Mouse (Mus musculus) midbrain, embryonic 13.5 days (tissue): ENCODE results near the gene Dpysl5. TPM values are rescaled to one million over a fixed set of nuclear protein-coding genes. Genes with fewer than 3 reads are reported as not detected.

Experiments
- ATAC-seq: fragments of 200-750 bp; cut with Nextera tagmentation; 2 replicates; pipeline ENCODE4 v1.8.0; 2017; ENCODE audit warnings: mild to moderate bottlenecking, moderate TSS enrichment, moderate library complexity
- H3K27ac ChIP-seq: fragments of 300-500 bp; sonication (generic); 2 replicates; pipeline ENCODE4 v1.5.1; 2015; ENCODE audit warnings: inconsistent platforms, mild to moderate bottlenecking, moderate library complexity
- H3K27me3 ChIP-seq: fragments of 300-500 bp; sonication (generic); 2 replicates; pipeline ENCODE4 v1.6.1; 2015; ENCODE audit warnings: mild to moderate bottlenecking, inconsistent platforms
- H3K36me3 ChIP-seq: fragments of 300-500 bp; sonication (generic); 2 replicates; pipeline ENCODE4 v1.6.1; 2015; ENCODE audit warnings: mild to moderate bottlenecking, inconsistent platforms
- H3K4me1 ChIP-seq: fragments of 300-500 bp; sonication (generic); replicated peaks from 2 replicates; pipeline ENCODE4 v1.6.1; 2015; ENCODE audit warnings: inconsistent platforms
- H3K4me2 ChIP-seq: fragments of 300-500 bp; sonication (generic); replicated peaks from 2 replicates; pipeline ENCODE4 v1.6.1; 2015; ENCODE audit warnings: moderate library complexity, mild to moderate bottlenecking, inconsistent platforms
- H3K4me3 ChIP-seq: fragments of 300-500 bp; sonication (generic); replicated peaks from 2 replicates; pipeline ENCODE4 v1.5.1; 2015; ENCODE audit warnings: mild to moderate bottlenecking, inconsistent platforms
- H3K9ac ChIP-seq: fragments of 300-500 bp; sonication (generic); replicated peaks from 2 replicates; pipeline ENCODE4 v1.6.1; 2015; ENCODE audit warnings: mild to moderate bottlenecking, inconsistent platforms
- H3K9me3 ChIP-seq: fragments of 300-500 bp; sonication (generic); 2 replicates; pipeline ENCODE4 v1.6.1; 2016; ENCODE audit warnings: mild to moderate bottlenecking, inconsistent platforms
- WGBS: fragments of 180-500 bp; shearing (Covaris S2); methylation state at CpG from one replicate; pipeline ENCODE4 v1.1.7; 2015; 5-methylcytosine and 5-hydroxymethylcytosine counted together
- polyA plus RNA-seq: library from polyadenylated mRNA; unstranded; fragments of >200 nt; fragmentation: Nextera tagmentation; extraction: Ambion mirVana; gene quantifications from 2 replicates; pipeline ENCODE4 v1.2.1, GENCODE M21; 2015

Dpysl5 gene
- polyA plus RNA-seq, 1 experiment from 2014 or later: 200 TPM

DNA sequence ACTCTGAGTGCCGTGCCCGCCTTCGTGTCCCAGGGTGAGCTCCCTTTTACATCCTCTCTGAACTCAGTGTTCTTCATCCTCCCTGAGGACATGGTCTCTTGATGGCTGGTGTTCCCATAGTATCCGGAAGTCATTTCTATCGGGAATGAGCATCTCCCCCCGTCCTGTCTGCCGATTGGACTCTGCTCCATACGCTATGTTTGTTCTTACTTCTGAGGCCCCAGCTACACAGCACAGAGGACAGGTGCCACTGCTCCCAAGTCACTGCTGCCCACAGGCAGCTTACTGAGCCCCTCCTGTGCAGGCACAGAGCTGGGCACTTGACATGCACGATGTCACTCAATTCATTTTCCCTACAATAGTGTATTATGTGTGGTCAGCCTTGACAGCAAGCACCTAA lies 57.7 kb downstream of the Dpysl5 start:
- peaks cover 73% of the 10 kb centered on the region for H3K4me1 ChIP-seq
- 0 out of 2 replicates have a peak, but pooled peaks have one; percentile 2 for ATAC-seq
- no peak overlapping the region for H3K9ac ChIP-seq
- peaks cover 26% of the 10 kb centered on the region for H3K36me3 ChIP-seq
- no peak overlapping the region for H3K4me2 ChIP-seq
- WGBS: 82% methylated on average over 9 of the region's 9 CpGs
- no peaks in the 10 kb centered on the region for H3K9me3 ChIP-seq
- no peaks in the 10 kb centered on the region for H3K27me3 ChIP-seq
- no peak overlapping the region for H3K4me3 ChIP-seq
- peak overlapping the region; percentile 80 for H3K27ac ChIP-seq

DNA sequence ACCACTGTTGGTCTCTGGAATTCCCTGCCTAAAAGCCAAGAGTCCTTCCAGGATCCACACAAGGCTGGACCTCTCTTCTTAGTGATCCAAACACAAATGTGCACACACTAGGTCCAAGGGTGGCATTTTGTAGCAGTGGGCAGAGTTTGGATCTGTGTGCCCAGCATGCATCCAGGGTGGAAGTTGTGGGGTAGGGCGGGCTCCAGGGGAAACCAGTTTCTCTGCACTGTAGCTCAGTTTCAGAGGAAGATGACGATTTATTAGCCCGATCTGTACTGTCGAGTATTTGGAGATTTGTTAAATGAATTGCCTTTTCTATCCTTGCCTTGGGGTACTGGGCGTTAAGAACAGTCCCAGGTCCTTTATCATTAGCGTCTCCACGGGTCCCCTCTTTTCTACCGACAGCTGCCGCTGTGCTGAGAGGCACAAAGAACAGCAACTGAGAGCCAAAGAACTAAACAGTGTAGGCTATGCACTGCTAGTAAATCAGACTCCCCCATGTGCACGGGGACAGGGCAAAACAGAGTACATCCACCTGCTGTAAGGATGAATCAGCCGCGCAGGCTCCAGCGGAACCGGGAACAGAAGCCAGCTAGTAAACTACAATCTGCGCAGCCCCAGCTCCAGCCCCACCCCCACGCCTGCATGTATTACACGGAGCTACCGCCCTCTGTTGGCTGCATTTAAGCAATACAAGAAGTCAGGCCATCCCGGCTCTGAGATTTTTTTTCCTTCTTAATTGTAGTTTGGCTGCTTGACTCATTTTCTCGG lies 63.4 kb downstream of the Dpysl5 start:
- peak overlapping the region; percentile 52 for H3K4me2 ChIP-seq
- H3K4me1 ChIP-seq: peaks cover 35% of the 10 kb centered on the region
- peak; percentile 81 for ATAC-seq
- no peaks in the 10 kb centered on the region for H3K9me3 ChIP-seq
- 7% methylated on average over 20 of the region's 20 CpGs for WGBS
- H3K9ac ChIP-seq: peak overlapping the region; percentile 55
- no peaks in the 10 kb centered on the region for H3K27me3 ChIP-seq
- H3K4me3 ChIP-seq: peak overlapping the region; percentile 29
- peak overlapping the region; percentile 76 for H3K27ac ChIP-seq
- peaks cover 27% of the 10 kb centered on the region for H3K36me3 ChIP-seq

DNA sequence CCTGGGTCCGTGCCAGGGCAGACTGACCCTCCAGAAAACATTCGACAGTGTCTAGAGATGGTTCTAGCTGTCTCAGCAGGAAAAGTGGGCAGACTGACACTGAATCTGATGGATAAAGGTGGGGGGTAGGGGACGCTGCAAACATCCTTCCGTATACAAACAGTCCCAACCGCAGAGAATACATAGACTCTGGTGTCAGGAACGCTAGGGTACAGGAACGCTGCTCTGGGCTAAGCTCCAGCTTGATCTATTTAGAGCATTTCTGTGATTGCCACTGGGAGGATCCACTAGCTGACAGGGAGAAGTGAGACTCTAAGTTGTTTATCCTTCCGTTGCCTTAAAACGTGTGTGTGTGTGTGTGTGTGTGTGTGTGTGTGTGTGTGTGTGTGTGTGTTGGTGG lies 69.3 kb downstream of the Dpysl5 start:
- H3K4me1 ChIP-seq: peaks cover 4% of the 10 kb centered on the region; the same call in 1 of the 2 replicates
- no peak for ATAC-seq
- no peaks in the 10 kb centered on the region for H3K27me3 ChIP-seq
- no peak overlapping the region for H3K4me2 ChIP-seq
- no peak overlapping the region for H3K4me3 ChIP-seq
- 89% methylated on average over 9 of the region's 9 CpGs for WGBS
- H3K27ac ChIP-seq: no peak overlapping the region
- no peaks in the 10 kb centered on the region for H3K9me3 ChIP-seq
- H3K9ac ChIP-seq: no peak overlapping the region
- peaks cover 87% of the 10 kb centered on the region for H3K36me3 ChIP-seq

DNA sequence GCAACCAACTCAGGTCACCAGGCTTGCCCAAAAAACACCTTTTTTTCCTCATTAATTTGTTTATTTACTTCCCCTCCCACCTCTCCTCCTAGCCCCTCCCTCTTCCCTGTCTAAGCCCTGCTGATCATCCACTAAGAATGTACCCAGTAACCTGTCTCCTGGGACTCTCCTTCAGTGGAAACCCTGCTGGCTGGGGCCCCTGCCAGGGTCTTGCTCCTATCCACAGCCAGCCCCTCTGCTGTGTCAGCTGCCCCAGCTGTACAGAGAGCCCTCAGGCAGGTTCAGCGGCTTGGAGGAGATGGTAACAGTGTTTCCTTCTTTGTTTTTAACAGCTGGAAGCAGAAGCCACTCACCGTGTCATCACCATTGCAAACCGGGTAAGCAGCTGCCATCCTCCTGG lies 69.8 kb downstream of the Dpysl5 start:
- Histone ChIP-seq H3K27me3 (no peaks in the 10 kb centered on the region), H3K36me3 (peaks cover 90% of the 10 kb centered on the region), H3K4me1 (no peaks in the 10 kb centered on the region), H3K27ac (no peak overlapping the region), H3K4me2 (no peak overlapping the region), H3K9ac (no peak overlapping the region), H3K4me3 (no peak overlapping the region), H3K9me3 (no peaks in the 10 kb centered on the region)
- no peak for ATAC-seq
- 76% methylated on average over 3 of the region's 3 CpGs for WGBS

DNA sequence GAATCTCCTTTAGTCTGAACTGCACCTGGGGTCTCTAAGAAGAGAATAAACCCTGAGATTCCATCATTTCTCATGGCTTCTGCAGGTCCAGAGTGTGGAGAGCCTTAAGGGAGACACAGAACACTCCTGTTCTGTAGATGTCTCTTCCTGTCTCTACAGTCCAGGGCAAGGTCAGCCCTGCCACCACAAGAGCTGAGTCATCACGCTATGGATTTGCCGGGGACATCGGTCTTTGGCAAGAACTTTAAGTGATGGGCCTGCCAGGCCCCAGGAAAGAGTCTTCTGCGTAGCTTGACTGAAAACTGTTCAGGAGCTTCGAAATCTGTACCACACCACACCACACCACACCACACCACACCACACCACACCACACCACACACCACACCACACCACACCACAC lies 76.0 kb downstream of the Dpysl5 start:
- H3K36me3 ChIP-seq: peaks cover 93% of the 10 kb centered on the region
- no peaks in the 10 kb centered on the region for H3K4me1 ChIP-seq
- no peaks in the 10 kb centered on the region for H3K9me3 ChIP-seq
- WGBS: 98% methylated on average over 5 of the region's 5 CpGs
- ATAC-seq: no peak
- no peak overlapping the region for H3K4me3 ChIP-seq
- H3K4me2 ChIP-seq: no peak overlapping the region
- no peaks in the 10 kb centered on the region for H3K27me3 ChIP-seq
- H3K9ac ChIP-seq: no peak overlapping the region
- H3K27ac ChIP-seq: no peak overlapping the region

DNA sequence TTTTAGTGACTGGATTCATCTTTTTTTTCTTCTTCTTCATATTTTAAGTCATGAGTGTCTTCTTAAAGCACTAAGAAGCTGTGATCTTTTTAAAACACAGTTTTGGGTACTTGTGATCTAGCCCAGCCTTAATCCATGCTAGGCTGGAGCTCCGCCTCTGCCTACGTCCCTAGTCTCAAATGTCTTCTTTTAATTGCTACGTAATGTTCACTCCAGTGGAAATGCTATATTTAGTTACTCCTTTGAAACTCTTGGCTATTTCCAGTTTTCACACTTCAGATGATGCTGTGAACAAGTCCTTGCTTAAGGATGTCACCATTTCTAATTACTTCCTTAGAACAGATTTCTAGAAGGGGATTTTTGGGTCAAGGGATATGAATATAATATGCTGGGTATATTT lies 78.7 kb downstream of the Dpysl5 start:
- Histone ChIP-seq H3K4me2 (no peak overlapping the region), H3K9me3 (no peaks in the 10 kb centered on the region), H3K4me3 (no peak overlapping the region), H3K27me3 (no peaks in the 10 kb centered on the region), H3K9ac (no peak overlapping the region), H3K4me1 (no peaks in the 10 kb centered on the region), H3K36me3 (peaks cover 92% of the 10 kb centered on the region), H3K27ac (no peak overlapping the region)
- 90% methylated on average over 3 of the region's 3 CpGs for WGBS
- no peak for ATAC-seq

DNA sequence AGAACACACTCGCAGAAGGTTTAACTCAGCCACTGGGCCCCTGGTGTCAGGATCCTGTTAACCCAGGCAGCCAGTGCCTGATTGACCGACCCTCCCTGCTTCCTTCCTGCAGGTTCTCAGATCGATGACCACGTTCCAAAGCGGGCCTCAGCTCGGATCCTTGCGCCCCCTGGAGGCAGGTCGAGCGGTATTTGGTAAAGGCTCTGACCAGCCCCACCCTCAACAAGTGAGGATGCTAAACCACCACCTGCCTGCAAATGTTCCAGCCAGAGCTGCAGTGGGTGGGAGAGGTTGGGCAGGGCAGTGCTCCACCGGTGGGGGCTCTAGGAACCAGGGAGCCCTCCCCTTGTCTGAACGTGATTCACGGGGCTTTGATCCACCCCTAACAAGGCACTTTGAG lies 84.8 kb downstream of the Dpysl5 start:
- Histone ChIP-seq H3K36me3 (peaks cover 87% of the 10 kb centered on the region), H3K9me3 (no peaks in the 10 kb centered on the region), H3K9ac (no peak overlapping the region), H3K4me1 (peaks cover 16% of the 10 kb centered on the region), H3K27ac (peak overlapping the region; percentile 49), H3K4me2 (no peak overlapping the region), H3K4me3 (no peak overlapping the region), H3K27me3 (no peaks in the 10 kb centered on the region)
- 21% methylated on average over 12 of the region's 12 CpGs for WGBS
- peak; percentile 76 for ATAC-seq

DNA sequence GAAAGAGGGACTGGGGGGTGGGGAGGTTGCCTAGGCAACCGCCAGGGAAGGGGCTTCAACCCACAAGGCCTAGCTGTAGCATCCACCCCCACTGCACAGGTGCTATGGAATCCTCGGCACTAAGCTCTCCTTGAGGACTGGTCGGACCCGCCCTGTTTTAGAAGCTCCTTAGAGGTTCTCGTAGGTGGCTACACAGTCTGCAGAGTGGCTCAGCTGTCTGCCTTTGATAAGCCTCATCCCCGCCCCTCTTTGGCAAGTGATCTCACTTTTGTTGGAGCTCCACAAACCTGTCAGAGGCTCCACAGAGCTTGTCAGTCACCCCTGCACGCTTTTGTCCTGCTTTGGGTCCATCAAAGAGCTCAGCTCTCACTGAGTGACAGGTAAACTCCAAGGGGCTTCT lies 86.1 kb downstream of the Dpysl5 start:
- H3K4me1 ChIP-seq: peaks cover 16% of the 10 kb centered on the region
- 50% methylated on average over 7 of the region's 7 CpGs for WGBS
- no peaks in the 10 kb centered on the region for H3K9me3 ChIP-seq
- no peak overlapping the region for H3K4me3 ChIP-seq
- ATAC-seq: peak; percentile 34; the same call in 1 of the 2 replicates
- H3K4me2 ChIP-seq: no peak overlapping the region
- peak overlapping the region; percentile 56 for H3K27ac ChIP-seq
- H3K27me3 ChIP-seq: no peaks in the 10 kb centered on the region
- peak overlapping the region; percentile 25; the same call in 1 of the 2 replicates for H3K9ac ChIP-seq
- H3K36me3 ChIP-seq: peaks cover 73% of the 10 kb centered on the region

DNA sequence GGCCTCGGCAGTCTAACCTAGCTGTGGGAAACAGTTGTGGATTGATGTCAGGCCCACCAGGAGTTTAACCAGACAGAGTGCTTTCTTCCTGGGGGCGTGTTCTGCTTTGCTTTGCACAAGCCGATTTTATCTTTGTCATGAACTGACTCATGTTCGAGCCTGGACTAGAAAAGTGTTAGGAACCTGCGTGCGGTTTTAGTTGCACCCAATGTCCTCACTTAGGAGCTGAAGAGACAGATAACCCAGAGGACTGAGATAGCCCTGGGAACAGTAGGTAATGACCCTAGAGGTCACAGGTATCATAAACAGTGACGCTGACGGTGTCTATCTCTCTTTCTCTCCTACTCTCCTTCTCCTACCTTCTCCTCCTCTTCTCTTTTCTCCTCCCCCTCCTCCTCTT lies 86.6 kb downstream of the Dpysl5 start:
- Histone ChIP-seq H3K27me3 (no peaks in the 10 kb centered on the region), H3K4me3 (no peak overlapping the region), H3K36me3 (peaks cover 69% of the 10 kb centered on the region), H3K9ac (no peak overlapping the region), H3K27ac (peak overlapping the region; percentile 56; the same call in 1 of the 2 replicates), H3K4me2 (no peak overlapping the region), H3K9me3 (no peaks in the 10 kb centered on the region), H3K4me1 (peaks cover 16% of the 10 kb centered on the region)
- WGBS: 80% methylated on average over 8 of the region's 8 CpGs
- ATAC-seq: no peak

DNA sequence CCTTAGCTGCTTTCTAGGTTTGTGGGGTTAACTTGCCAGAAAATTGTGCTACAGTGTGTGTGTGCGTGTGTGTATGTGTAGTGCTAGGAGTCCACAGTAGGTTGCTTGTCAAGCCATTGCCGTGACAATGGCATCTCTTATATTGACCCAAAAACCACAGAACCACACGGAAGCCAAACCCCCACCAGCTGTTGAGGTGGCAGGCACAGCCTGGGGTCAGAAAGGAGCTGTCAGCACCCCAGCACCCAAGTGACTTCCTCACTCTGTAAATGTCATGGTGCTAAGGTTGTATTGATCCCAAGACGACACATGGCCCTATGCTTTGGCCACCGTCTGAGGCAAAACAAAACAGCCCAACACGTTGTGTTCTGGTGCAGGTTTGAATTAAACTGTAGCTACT lies 87.6 kb downstream of the Dpysl5 start:
- Histone ChIP-seq H3K4me3 (no peak overlapping the region), H3K9me3 (no peaks in the 10 kb centered on the region), H3K36me3 (peaks cover 59% of the 10 kb centered on the region), H3K9ac (no peak overlapping the region), H3K4me2 (no peak overlapping the region), H3K27me3 (no peaks in the 10 kb centered on the region), H3K4me1 (peaks cover 16% of the 10 kb centered on the region), H3K27ac (no peak overlapping the region; the same call in 1 of the 2 replicates)
- ATAC-seq: no peak
- WGBS: 90% methylated on average over 6 of the region's 6 CpGs

DNA sequence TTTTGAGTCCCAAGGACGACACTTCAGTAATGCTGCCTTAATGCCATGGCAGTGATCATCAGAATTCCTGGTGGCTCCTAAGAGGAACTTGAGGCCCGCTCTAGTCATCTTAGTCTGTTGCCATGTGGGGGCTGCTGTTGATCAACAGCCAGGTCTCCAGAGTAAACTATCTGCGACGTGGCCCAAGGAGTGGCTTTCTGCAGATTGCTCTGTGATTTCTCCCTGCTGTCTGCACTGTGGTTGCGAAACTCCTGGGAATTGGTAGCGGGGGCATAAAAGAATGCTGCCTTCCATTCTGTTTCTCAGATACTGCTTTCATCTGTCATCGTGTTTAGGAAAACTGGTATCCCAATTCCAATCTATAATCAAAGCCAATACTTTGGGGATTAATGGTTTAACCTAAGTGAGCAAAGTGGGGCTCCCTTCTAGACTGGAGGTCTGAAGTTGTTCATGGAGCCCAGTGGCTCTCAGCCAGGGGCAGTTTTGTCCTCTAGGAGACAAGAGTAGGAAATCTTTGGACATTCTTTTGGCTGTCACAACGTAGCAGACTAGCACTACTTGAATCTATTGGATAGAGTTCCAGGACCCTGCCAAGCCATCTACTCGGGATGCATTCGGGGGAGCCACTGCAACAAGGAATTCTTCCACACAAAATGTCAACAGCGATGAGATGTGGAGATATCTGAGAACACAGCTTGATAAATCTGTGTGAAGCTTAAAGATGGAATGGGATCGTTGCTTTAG lies 91.5 kb downstream of the Dpysl5 start:
- no peak overlapping the region for H3K4me2 ChIP-seq
- H3K4me3 ChIP-seq: no peak overlapping the region
- no peaks in the 10 kb centered on the region for H3K9me3 ChIP-seq
- no peak for ATAC-seq
- H3K27ac ChIP-seq: no peak overlapping the region
- no peaks in the 10 kb centered on the region for H3K27me3 ChIP-seq
- 83% methylated on average over 12 of the region's 12 CpGs for WGBS
- peaks cover 20% of the 10 kb centered on the region for H3K36me3 ChIP-seq
- no peak overlapping the region for H3K9ac ChIP-seq
- no peaks in the 10 kb centered on the region for H3K4me1 ChIP-seq

DNA sequence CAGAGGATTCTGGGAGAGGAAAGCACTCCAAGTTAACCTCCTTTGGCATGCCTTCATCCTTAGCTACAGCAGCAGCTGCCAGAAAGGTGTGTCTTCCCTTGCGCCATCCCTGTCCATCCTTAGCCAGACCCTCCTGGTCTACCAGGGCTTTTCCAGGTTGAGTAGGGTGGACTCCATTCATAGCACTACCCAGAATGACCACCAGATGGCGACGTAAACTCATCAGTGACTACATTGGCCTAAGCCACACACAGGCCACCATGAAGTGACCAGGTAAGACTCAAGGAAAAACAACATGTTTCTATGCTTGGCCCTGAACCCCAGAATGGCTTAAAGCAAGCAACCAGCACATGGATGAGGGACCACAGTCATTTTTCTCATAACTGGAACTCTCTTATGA lies 94.7 kb downstream of the Dpysl5 start:
- no peaks in the 10 kb centered on the region for H3K9me3 ChIP-seq
- H3K4me1 ChIP-seq: no peaks in the 10 kb centered on the region
- 10% methylated on average over 3 of the region's 3 CpGs for WGBS
- no peaks in the 10 kb centered on the region for H3K36me3 ChIP-seq
- no peak overlapping the region for H3K27ac ChIP-seq
- H3K4me2 ChIP-seq: no peak overlapping the region
- no peaks in the 10 kb centered on the region for H3K27me3 ChIP-seq
- ATAC-seq: peak; percentile 89
- no peak overlapping the region for H3K4me3 ChIP-seq
- no peak overlapping the region for H3K9ac ChIP-seq
